Mouse (Mus musculus) gonadal fat pad, adult 2 months (tissue): ENCODE results near the gene Dgki. TPM values are rescaled to one million over a fixed set of nuclear protein-coding genes. Genes with fewer than 3 reads are reported as not detected.

Experiments used
- DNase-seq: peaks from one replicate; pipeline ENCODE4 v3.0.0-alpha.2; 2012; ENCODE audit warnings: low read depth
- polyA plus RNA-seq: library from polyadenylated mRNA; depleted of rRNA; stranded (reverse); fragments of >200 nt; gene quantifications from 2 replicates; pipeline ENCODE4 v1.2.3, GENCODE M21; 2012

Gene Dgki
- polyA plus RNA-seq, 1 experiment = 3.4 TPM

DNA sequence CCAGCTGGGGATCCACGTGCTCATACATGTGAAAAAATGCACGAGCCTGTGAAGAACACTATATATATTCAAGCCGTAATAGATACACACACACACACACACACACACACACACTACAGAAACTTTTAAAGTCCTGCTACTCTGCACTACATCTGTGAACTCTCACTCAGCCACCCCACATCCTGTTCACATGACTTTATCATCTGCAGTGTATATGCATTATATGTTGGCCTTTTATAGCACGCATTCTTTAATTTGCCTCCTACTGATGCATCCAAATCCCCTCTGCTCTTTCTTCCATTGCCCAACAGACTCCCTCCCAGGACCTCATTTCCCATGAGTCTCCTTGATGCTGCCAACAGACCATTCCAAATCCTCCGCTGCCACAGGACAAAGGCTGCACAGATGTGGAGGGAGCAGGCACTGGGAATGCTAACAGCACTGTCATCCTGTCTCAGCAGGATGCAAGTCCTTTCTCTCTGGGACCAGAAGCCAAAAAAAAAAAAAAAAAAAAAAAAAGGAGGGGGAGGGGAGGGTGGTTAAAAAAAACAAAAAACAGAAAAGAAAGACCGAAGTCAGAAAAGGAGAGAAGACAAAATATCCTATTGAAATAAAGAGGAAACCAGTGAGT lies 442.2 kb downstream of the Dgki start:
- DNase-seq = no peak

DNA sequence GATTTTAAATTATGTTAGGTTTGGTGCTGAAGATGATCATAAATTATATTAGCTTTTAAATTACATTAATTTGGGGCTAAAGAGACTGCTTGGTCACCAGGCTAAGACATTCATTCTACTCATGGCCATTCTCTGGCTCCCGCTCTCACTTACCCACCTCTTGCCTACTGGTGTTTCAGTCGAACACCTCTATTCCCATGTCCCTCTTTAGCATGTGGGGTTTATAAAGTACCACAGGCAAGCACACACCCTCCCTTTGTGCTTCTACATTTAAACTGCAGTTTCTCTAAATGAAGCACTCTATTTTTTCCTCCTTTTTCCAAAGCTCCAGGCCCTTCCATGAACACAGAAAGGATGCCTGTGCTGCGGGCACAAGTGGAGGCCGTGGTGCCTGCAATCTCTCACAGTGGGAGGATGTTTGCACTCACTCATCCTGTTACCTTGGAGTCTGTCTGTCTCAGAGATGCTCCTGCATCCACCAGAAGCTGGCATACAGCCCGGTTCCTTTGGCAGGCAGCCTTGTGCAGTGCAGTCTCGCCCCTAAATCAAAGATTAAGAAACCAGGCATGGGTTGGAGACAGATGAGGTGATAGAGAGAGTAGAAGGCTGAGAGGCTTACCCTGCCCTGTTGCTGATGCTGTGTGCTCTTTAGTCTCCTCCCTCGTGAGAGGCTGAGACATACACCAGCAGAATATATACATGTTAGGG lies 449.4 kb downstream of the Dgki start:
- no peak for DNase-seq

GRCm38 (mm10) chr6:36845288-36845687 lies 454.7 kb downstream of the Dgki start:
- no peak for DNase-seq

DNA sequence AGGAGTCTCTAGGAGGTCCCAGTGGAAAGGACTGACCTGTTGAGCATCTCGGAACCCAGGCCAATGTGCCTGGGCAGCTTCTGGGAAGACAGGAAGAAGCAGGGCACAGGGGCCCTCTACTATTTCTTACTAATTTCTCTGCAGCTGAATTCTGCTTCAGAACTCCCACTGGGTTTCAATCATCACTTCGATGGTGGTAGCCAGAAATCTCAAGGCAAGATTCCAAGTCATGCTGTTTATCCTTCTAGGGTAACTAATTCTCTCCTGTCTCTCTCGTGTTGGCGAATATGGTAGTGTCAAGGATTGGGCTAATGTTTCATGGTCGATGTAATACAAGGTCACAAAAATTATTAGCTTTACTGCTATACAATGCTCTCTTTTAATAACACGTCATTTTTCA lies 455.7 kb downstream of the Dgki start:
- DNase-seq = no peak

- no peak for DNase-seq
Measured at GRCm38 (mm10) chr6:36843031-36843488, 456.9 kb downstream of the Dgki start.

DNA sequence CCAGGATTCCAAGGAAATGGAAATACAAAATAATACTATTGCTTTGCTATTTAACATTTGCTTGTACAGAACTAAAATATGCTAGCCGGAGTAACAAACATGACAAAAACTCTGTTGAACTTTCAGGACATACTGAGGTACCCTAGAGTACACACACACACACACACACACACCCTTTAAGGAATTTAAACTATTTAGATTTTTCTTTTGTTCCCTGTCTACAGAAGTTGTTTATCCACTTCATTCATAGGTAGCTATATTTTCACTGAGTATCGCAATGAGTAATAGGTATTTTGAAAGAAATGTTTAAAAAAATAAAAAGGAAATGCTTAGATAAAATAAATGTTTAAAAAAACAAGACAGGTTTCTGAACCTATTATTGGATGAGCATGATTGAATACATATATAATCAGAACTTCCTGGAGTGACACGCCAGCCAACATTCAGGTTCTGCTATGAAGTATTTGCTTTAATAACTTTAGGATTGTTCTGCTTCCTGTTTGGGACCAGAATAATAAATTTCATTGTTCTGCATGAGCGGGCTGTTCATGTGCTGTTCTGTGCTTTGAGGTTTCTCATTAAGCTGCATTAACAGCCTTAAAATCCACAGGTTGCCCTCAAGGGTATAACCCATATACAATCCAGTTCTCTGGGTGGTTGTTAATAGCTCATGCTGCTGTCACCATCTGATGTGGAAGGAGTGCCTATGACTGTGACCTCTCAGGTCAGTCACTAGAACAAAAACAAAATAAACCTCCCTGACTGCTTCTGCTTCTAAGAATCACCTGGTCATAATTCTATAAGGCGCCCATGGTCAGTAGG lies 457.7 kb downstream of the Dgki start:
- no peak for DNase-seq

DNA sequence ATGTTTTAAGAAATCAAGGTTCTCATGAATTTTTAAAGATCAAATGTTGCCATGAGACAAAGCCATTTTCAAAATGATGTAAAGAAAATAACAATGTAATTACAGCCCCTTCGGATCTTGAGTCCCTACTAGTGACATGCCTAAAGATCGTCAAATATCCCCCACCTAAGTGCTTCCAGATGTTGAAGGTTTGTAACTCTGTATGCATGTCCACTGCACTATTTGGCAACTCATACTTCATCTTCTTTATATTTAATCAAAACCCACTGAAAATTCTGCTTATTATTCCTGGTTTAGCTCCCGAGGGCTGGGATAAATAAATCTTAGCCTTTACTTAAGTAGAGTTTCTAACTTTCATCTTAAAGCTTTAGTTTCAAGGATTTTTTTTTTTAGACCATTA lies 458.3 kb downstream of the Dgki start:
- DNase-seq = no peak

- no peak for DNase-seq
Measured at GRCm38 (mm10) chr6:36841174-36841573, 458.8 kb downstream of the Dgki start.

DNA sequence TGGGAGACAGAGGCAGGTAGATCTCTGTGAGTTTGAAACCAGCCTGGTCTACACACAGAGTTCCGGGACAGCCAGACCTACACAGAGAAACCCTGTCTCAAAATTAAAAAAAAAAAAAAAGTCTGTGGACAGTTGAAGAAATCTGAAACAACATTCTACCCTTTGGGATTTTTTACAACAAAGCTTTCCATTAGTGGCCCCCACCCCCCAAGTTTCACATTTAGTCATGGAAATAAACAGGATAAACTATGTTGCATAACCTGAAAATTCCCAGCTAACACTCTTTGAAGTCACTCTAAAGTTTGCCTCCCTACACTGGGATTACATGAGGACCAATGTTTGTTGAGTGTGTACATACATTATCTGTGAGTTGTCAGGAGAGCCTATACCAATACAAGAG lies 461.2 kb downstream of the Dgki start:
- DNase-seq = no peak

DNA sequence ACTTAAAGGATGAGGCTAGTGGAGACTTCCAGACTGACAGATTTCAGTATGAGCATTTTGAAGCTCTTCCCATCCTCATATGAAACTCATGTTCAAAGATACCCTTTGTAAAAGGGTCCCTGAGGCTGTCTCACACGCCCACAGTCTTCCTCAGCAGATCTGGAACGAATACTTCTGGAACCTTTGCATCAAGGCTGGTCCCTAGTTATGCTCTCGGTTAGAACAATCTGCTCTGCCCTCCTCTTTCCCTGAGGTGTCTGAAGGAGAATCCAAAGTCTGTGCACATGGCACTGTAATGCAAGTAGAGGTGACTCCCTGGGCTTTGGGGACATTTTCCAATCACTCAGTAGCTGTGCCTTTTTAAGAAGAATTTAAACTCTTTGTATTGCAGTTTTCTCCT lies 464.6 kb downstream of the Dgki start:
- no peak for DNase-seq

DNA sequence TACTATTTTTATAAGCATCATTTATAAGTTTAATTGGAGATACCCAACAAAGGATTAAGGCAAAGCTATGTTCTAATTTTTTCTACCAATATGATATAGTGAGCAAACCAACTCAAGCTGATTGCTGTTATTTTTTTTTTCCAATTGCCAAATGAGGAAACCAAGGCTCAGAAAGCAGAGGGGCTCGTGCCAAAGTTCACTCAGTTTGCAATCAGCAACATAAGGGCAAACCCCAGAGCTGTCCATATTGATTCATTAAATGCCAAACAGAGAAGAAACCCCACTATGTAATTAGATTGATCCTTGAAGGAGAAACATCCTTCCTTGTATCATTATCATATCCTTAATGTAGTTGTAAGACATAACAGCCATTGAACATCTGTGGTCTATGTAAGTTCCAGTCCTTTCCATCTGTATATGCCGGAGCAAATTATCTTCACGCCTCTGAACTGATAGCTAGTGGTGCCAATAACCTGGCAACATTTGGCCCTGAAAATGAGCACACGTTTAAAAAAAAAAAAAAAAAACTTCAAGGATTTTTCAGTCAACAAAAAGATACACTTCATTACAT lies 465.2 kb downstream of the Dgki start:
- DNase-seq = no peak

DNA sequence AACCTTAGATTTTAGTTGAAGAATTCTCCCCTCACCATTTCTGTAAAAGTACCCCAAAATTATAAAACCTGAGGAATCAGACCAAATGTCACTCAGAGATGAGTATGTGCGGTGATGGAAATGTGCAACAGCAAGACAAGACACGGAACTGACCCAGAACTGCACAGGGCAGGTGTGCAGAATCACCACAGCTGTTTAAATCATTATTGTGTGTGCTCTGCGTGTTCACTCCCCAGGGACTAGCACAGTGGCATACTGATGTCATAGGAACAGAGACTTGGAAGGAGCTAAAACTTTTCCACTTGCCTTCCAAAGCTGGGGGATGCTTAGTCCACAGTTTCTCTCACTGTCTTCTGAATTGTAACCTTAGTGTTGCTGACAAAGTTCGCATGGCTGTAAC lies 467.3 kb downstream of the Dgki start:
- DNase-seq = no peak

GRCm38 (mm10) chr6:36832207-36832606 lies 467.8 kb downstream of the Dgki start:
- DNase-seq = no peak

GRCm38 (mm10) chr6:36830371-36830925 lies 469.5 kb downstream of the Dgki start:
- DNase-seq = no peak

DNA sequence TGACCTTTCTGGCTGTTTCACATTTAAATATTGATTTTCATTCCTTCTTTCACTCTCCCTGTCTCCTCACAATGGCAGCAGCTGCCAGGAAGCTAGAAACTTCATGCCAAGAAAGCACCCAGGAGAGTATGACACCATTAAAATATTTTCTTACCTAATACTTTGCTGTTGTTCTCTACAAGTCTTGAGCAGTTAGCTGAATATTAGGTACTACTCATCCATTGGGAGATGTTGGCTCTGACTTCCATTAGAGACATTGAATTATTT lies 480.3 kb downstream of the Dgki start:
- no peak for DNase-seq

DNA sequence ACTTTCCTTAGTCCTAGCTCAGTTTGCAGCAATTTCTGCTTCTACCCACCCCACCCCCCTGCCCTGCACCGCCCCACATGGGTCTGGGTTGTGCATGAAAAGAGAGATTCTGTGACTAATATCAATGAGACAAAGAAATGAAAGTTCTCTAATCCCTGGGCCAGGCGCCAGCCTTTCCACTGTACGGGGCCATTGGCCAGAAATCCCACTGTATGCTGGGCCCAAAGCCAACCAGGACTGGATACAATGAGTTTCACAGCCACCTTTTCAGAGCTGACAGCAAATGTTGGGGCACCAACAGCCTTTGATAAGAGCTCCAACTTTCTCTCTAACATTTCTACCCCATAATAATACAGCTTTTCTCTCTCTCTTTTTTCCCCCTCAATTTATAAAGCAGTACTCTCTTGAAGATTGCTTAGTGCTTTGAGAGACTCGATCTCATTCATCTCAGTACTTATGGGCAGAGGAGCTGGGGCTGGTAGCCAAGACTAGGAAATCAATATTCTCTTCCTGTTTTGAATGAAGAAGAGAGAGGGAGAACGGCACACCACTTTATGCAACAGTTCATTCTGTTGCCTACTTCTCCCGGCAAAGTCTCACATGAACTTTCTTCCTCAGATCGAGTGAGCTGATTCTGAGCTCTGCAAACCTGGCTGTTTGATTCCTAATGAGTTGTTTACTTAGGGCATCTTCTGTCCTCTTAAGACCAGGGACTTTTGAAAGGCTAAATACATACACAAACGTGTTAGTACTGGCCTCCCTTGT lies 480.8 kb downstream of the Dgki start:
- no peak for DNase-seq

GRCm38 (mm10) chr6:36818281-36819018 lies 481.5 kb downstream of the Dgki start:
- no peak for DNase-seq

- no peak for DNase-seq
Measured at GRCm38 (mm10) chr6:36816666-36817065, 483.3 kb downstream of the Dgki start.

DNA sequence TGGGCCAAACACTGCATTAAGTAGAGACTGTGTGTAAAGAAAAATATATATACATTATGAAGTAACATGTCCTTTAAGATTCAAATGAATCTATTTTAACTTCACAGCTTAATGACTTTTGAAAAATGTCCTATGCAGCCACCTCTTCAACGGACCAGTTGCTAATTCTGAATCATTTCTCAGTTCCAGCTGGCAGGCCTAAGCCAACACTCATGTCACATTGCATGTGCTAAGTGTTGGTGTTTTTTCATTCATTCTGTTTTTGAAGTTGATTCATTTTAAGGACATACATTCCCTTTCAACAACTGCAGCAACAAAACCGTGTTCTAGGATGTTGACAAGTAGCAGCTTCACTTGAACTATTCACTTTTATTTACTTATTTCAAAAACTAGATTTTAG lies 484.0 kb downstream of the Dgki start:
- DNase-seq = no peak

DNA sequence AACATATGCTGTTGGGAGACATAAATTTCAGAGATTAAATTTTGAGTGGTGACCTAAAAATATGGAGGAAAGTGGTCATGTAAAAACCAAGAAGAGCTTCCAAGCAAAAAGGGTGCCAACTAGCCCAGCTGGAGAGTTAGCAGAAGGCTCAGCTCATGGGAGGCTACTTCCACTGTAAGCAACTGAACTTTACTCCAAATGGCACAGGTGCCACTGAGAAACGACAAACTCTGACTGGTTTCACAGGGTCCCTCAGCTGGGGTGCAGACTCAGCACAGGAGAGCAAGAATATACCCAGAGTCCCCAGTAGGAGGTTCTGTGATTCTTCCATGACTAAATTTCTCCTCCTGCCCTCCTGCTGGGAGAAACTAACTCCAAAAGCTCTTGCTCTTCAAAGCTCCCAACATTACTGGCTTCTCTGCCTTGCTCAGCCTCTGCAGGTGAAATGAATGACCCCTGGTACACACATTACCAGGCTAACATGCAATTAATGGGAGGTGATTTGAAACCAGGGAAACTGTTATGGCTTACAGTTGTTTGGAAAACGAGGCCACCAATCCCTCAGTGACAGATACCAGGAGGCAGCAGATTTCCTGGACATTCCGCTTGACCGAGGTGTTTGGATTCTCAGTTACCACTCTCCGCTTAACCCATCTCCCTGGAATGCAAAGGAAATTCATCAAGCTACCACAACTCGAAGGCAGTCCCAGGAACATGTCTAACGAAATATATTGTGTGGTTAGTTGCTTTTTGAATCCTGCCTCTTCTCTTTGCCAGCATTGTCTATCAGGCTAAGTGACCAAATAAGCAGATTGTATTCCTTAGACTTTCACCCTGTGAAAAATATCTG lies 487.1 kb downstream of the Dgki start:
- DNase-seq = no peak
